Mouse (Mus musculus) urinary bladder, postnatal 25 days (tissue): ENCODE results near the gene Mgll.
A peak's percentile ranks its signal among the peaks of the same experiment; 100 is the strongest.

ENCODE experiments used
- DNase-seq: peaks from one replicate; pipeline ENCODE4 v3.0.0; 2022; ENCODE audit warnings: low spot score

Gene Mgll

DNA sequence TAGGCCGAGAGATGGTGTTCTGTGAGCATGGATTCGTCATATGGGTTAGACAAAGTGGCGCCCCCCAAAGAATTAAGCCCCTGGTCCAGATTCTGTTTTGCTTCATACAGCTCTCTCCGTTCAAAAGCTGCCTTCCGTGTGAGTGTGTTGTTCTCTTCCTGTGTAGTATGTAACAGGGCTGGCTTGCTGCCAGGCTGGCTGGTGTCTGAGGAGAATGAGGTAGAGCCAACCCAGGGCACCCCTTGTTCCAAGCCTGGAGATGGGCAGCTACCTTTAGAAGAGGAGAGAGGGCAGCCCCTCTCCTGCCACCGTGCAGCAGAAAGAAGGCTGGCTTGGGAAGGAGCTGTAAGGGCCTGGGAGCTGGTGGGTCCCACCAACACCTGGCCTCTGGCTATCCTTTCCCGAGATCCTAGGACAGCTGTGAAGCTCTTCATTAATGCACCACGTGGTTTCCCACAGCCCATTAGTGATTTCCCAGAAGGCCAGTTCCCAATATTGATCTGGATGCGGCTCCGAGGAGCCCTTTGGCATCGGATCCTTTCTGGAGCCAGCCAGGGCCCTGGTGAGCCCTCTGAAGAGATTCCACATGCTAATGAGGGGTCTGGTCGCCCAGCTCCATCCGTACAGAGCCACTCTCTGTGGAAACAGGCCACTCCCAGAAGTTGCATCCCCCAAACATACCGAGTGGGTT is 19.5 kb downstream of the Mgll start:
- DNase-seq: no peak

- DNase-seq: no peak
Measured at GRCm38 (mm10) chr6:88745027-88745426, 20.8 kb downstream of the Mgll start.

DNA sequence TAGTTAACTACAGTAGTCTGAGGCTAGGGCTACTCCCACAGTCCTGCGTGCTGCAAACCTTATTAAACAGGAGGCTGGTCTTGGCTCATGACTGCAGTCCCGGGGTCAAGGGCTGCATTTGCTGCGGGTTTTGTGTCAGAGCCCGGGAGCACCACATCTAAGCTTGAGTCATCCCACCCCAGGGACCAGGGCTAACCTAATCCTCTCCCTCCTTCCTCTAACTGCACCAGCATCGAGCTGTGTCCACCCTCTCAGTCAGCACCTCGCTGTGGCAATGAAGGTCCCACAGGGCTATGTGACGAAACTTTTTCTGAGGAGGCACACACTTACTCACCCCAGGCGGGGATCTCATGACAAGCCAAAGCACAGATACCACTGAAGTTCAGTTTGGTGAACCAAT is 22.1 kb downstream of the Mgll start:
- DNase-seq: no peak

DNA sequence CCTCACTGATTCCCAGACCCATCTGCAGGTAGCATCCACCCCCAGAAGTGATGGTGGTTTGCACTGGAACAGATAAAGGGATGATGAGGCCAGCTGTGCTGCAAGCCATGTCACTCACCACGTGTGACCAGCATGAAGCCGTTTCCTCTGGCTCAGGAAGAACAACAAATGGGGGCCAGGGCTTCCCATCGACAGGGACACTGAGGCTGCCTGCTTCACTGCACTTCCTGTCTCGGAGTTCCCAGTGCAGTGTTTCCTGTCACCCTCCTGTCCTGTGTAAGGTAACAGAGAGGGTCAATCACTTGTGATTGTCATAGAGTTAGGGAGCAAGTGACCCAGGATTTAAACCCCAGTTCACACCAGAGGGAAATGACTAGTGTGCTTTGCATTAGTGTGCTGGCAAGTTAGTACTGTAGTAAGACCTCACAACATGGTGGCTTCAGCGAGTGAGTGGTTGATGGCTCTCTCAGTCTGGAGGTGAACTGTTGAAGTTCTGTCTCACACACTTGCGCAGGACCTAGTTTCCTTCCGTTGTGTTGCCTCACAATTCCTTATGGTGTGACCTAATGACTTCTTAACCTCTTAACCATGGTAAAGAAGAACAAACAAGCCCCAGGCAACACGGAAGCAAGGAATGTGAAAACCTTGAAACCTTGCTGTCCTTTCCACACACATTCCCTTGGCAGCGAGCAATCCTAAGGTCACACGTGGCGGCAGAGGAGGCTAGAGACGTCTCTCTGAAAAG is 23.3 kb downstream of the Mgll start:
- DNase-seq: no peak

GRCm38 (mm10) chr6:88750884-88751283 is 26.7 kb downstream of the Mgll start:
- no peak for DNase-seq

GRCm38 (mm10) chr6:88752711-88753219 is 28.6 kb downstream of the Mgll start:
- DNase-seq: no peak

- DNase-seq: no peak
Measured at GRCm38 (mm10) chr6:88753578-88753977, 29.4 kb downstream of the Mgll start.

DNA sequence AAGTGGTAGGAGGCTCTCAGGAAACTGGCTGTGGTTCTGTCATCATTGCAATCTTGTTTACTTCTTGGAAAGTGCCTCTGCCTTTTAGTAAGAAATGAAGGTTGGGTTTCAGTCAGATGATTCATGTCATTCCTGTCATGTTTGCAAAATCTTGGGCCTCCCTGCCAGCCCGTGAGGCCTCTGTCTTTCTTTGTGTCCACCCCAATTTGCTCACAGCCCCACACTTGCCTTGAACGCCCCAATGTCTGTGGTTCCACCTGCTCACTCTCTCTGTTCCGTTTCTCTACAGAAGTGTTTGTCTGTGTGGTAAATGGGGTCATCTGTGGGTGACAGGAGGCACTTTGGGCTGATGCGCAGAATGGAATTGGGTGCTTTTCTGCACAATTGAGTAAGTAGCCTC is 32.8 kb downstream of the Mgll start:
- DNase-seq: no peak

GRCm38 (mm10) chr6:88758074-88758473 is 33.9 kb downstream of the Mgll start:
- DNase-seq: no peak

DNA sequence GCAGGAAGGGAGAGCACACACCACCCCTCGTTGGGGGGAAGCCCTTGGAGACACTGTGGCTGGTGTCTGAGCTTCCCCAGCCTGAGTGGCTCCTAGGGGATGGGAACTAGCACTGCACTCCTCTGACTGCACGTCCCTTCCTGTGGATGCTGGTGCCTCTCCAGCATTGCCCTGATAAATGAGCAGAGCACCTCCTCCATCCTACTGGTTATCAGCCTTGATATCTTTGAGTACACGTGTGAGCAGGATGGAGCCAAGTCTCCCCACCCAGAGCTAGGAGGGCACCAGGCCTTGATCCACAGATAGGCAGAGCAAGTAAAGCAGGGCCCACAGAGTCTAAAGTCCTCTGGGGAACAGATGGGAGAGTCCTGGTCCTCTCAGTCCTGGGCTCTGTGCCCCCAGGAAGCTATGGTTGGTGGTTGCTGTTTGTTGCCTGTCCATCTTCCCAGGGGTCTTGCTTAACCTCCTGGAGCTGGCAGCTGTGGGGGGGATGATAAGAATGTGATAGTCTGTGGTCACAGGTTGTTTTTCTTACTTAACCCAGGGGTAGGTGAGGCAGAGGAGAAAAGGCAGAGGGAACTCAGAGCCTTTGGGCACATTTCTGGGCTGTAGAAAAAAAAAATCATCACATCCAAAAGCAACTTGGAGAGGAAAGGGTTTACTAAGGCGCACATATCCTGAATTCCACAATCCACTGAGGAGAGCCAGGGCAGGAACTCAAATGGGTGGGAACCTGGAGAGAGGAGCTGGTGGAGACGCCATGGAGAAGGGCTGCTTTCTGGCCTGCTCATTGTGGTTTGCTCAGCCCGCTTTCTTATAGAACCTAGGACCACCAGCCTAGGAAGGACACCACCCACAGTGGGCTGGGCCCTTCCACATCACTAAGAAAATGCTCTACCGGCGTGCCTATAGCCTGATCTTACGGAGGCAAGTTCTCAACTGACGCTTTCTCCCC is 34.6 kb downstream of the Mgll start:
- DNase-seq: no peak

- DNase-seq: peak; percentile 67
Measured at GRCm38 (mm10) chr6:88759793-88760453, 35.7 kb downstream of the Mgll start.

DNA sequence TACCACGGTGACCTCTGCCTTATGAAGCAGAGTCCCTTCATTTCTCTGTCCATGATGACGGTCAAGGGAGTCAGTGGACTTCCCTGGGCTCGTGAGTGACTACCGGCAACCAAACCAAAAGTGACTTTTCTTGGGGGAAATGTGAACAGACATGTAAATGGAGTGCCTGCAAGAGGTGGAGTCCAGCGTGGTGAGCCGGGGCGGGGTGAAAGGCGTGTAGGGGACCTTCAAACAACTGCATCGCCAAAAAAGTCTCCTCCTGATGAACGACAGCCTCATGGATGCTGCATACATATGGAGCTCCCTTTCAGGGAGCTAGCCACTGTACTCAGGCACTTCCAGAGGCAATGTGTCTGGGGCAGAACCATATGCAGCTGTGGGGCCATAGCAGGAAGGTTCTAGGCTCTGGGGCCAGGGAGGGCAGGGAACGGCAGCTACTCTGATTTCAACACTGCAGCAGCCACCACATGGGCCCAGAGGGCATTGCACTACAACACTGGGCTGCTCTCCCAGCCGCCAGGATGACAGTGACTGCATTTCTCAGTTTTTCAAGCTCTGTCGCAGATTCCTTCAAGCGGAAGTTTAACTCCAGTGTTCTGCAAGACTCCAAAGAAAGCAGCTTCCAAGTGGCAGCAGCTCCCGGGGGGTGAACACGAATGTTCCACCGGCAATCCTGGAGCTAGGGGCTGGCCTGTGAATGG is 36.9 kb downstream of the Mgll start:
- DNase-seq: no peak

GRCm38 (mm10) chr6:88761684-88762439 is 37.6 kb downstream of the Mgll start:
- no peak for DNase-seq

DNA sequence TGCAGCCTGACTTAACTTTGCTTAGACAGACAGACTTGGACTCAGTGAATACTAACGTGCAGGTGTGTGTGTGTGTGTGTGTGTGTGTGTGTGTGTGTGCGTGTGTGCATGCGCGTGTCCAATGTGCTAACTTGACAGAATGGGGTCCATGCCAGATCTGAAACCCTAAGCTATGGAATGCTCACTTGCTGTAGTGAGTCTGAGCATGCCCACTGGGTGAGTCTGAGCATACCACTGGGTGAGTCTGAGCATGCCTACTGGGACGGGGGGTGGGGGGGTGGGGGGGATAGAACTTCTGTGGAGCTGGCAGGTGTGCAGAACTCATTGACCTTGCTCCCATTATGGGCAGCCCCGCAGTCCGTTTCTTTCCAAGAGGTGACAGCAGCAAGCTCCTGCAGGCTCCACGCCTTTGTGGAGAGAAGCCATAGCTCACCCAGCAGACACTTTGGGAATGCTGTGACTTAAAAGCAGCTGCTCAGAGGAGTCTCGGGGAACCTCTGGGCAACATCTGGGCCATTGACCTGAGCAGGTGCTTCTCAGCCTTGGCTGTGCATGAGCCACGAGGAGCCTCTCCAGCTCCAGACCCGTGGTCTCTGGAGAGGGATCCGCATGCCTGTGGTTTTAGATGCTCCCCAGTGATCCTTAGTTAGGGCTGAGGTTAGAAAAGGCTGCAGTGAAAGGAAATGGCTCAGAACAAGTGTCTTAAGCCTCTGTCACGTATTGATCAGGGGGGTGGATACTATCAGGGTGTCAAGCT is 38.4 kb downstream of the Mgll start:
- no peak for DNase-seq

DNA sequence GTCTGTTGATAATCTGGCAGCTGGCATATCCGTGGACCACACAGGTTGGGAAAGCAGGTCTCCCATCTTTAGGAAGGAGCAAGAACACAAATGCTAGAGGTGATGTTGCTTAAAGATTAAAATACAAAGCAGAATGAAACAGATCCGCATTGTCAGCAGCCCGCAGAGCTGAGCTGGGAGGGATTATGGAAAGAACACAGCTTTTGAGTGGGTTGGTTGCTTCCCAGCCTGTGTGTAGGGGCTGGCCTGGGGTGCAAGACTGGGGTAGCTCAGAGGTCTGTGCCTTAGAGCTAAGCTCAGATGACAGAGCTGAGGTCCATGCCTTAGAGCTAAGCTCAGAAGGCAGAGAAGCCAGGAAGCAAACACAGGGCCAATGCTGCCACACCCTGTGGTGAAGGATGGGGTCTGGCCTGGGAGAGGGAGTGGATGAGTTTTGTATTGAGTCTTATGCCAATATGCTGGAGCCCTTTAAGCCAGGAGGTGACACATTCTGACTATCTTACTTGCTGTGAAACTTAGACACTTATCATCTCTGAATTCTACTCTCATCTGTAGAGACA is 39.4 kb downstream of the Mgll start:
- no peak for DNase-seq

DNA sequence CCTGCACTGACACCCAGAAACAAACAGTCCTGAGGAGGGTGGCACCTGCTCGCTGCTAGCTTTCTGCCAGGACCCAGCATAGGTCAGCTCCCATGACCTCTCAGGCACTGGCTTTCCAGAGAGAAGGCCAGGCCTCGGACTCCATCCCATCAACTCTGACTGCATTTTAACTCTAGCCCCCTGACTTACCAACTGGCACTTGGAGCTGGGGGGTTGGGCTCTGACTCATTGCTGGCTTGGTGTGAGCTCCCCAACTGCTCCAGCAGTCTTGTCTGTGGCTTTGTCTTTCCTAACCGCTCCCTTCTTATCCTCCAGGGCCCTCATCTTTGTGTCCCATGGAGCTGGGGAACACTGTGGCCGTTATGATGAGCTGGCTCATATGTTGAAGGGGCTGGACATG is 40.1 kb downstream of the Mgll start:
- no peak for DNase-seq

DNA sequence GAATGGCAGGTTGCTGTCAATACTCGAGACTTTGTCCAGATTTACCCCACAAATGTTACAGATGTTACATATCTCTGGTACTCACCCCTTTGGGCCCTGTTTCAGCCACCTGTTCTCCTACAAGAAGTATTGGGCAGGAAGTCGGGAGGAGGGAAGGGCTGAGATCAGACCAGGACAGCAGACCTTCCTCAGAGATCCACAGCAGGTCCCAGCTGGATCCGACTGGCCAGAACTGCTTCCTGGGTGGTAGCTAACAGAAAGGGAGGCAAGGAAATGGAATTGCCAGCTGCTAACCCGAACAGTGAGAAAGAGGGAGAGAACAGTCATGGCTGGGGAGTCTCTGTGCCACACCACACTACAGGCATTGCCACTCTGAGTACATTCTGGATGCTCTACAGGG is 43.5 kb downstream of the Mgll start:
- no peak for DNase-seq

DNA sequence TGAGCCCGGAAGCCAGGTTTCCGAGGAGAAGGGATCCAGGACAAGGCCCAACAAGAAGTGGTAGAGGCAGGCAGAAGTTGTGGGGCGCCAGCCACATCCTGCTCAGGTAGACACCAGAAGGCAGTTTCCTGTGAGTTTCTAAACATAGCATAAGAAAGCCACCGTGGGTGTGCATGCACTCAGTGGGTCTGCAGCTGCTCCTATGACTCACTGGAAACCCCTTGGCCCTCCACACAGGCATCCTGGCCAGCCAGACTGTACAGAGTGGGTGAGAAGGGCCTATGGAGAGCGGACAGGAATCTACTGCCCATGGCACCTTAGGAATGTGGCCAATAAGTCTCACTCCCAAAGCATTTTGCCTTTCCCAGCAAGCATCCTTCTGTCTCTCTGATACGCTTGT is 45.5 kb downstream of the Mgll start:
- no peak for DNase-seq

DNA sequence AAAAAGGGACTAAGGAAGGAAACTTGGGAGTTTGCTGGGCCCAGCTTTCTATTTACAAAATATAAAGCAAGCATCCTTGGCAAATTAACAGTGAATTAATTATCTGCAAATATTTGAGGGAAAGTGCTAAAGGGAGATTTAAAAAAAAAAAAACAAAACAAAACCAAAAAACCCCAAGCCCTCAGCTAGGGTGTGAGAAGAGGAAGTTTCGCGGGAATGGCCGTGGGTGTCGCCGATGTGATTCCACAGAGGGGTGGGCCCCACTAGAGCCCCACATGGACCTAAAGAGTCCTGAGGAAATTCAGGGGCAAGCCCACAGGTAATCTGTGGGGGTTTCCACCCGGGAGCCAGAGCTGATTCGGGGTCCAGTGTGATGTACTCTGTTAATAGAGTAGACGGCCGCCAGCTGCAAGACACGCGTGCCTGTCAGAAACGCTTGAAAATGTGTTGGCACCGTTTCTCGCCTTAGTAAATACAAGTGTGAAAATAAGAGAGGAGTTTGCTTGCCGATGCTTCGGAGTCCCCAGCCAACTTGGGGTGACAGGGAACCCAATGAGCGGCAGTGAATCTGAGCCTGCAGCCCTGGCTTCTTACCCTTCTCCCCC is 46.2 kb downstream of the Mgll start:
- no peak for DNase-seq
